Mouse (Mus musculus): ENCODE measurements around the gene 2410004P03Rik. TPM values are rescaled to one million over a fixed set of nuclear protein-coding genes. Genes with fewer than 3 reads are reported as not detected.

2410004P03Rik gene
- polyA plus RNA-seq, 1 experiment: 0.88 TPM

- TF ChIP-seq POLR2A (IDR thresholded peaks at IDR 0.05; ENCODE audit: extremely low read depth, insufficient read depth, low read length) (no peak), CTCF (IDR thresholded peaks at IDR 0.05; ENCODE audit: extremely low read depth, insufficient read depth, low read length) (no peak)
- Histone ChIP-seq H3K4me3 (ENCODE audit: insufficient read depth, low read length) (no peak overlapping the region; the same call in 1 of the 2 replicates), H3K4me1 (ENCODE audit: control insufficient read depth, insufficient read depth, low read length) (no peaks in the 10 kb centered on the region), H3K27ac (ENCODE audit: insufficient read depth, low read length) (no peak overlapping the region)
These were observed 10.9 kb downstream of the 2410004P03Rik start for GRCm38 (mm10) chr12:17000628-17001027.

- TF ChIP-seq POLR2A (IDR thresholded peaks at IDR 0.05; ENCODE audit: extremely low read depth, insufficient read depth, low read length): no peak; the same call in 1 of the 2 replicates
- TF ChIP-seq CTCF (IDR thresholded peaks at IDR 0.05; ENCODE audit: extremely low read depth, insufficient read depth, low read length): no peak
- H3K27ac ChIP-seq (ENCODE audit: insufficient read depth, low read length): no peak within 1 kb of the TSS
- H3K4me3 ChIP-seq (ENCODE audit: insufficient read depth, low read length): peak within 1 kb of the TSS; percentile 46
- H3K4me1 ChIP-seq (ENCODE audit: control insufficient read depth, insufficient read depth, low read length): no peaks in the 10 kb centered on the region
These were observed 11.6 kb downstream of the 2410004P03Rik start, which contains the start of gene Pqlc3 for GRCm38 (mm10) chr12:16999739-17000497. Gene Pqlc3 (minus strand): TSS chr12:17000408.

- TF ChIP-seq POLR2A (IDR thresholded peaks at IDR 0.05; ENCODE audit: extremely low read depth, insufficient read depth, low read length) (no peak), CTCF (IDR thresholded peaks at IDR 0.05; ENCODE audit: extremely low read depth, insufficient read depth, low read length) (no peak)
- Histone ChIP-seq H3K27ac (ENCODE audit: insufficient read depth, low read length) (no peak overlapping the region), H3K4me1 (ENCODE audit: control insufficient read depth, insufficient read depth, low read length) (no peaks in the 10 kb centered on the region), H3K4me3 (ENCODE audit: insufficient read depth, low read length) (peak overlapping the region; percentile 46)
These were observed 12.4 kb downstream of the 2410004P03Rik start for GRCm38 (mm10) chr12:16999146-16999545.

- Histone ChIP-seq H3K27ac (ENCODE audit: insufficient read depth, low read length) (no peak overlapping the region), H3K4me3 (ENCODE audit: insufficient read depth, low read length) (no peak overlapping the region), H3K4me1 (ENCODE audit: control insufficient read depth, insufficient read depth, low read length) (no peaks in the 10 kb centered on the region)
- TF ChIP-seq CTCF (IDR thresholded peaks at IDR 0.05; ENCODE audit: extremely low read depth, insufficient read depth, low read length): no peak
- no peak for TF ChIP-seq POLR2A (IDR thresholded peaks at IDR 0.05; ENCODE audit: extremely low read depth, insufficient read depth, low read length)
These were observed 14.6 kb downstream of the 2410004P03Rik start for GRCm38 (mm10) chr12:16996886-16997462.

DNA sequence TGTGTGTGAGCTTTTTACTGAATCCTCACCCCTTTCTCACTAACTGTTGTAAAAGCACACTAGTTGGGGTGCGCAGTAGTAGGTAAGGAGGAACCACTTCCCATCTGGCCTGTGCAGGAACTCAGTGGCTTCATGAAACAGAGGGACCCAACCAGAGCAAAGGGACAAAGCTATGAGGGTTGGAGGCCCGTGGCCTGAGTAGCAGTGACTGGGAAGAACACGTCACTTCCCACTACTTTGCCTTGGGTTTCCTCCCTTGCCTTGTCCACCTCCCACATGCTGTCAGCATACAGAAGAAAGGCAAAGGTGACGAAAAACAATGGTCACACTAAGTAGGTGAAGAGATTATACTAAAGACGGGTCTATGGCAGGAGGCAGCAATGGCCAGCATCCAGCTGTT is 15.2 kb downstream of the 2410004P03Rik start:
- TF ChIP-seq CTCF (IDR thresholded peaks at IDR 0.05; ENCODE audit: extremely low read depth, insufficient read depth, low read length): no peak
- TF ChIP-seq POLR2A (IDR thresholded peaks at IDR 0.05; ENCODE audit: extremely low read depth, insufficient read depth, low read length): no peak
- H3K4me3 ChIP-seq (ENCODE audit: insufficient read depth, low read length): no peak overlapping the region
- no peak overlapping the region for H3K27ac ChIP-seq (ENCODE audit: insufficient read depth, low read length)

GRCm38 (mm10) chr12:16994291-16994690 is 17.2 kb downstream of the 2410004P03Rik start:
- no peak for TF ChIP-seq CTCF (IDR thresholded peaks at IDR 0.05; ENCODE audit: extremely low read depth, insufficient read depth, low read length)
- TF ChIP-seq POLR2A (IDR thresholded peaks at IDR 0.05; ENCODE audit: extremely low read depth, insufficient read depth, low read length): no peak
- no peak overlapping the region for H3K4me3 ChIP-seq (ENCODE audit: insufficient read depth, low read length)
- H3K4me1 ChIP-seq (ENCODE audit: control insufficient read depth, insufficient read depth, low read length): no peaks in the 10 kb centered on the region
- H3K27ac ChIP-seq (ENCODE audit: insufficient read depth, low read length): no peak overlapping the region

More for the DNA sequence above, 15.2 kb downstream of the 2410004P03Rik start:
- H3K4me1 ChIP-seq (ENCODE audit: control insufficient read depth, insufficient read depth, low read length): no peaks in the 10 kb centered on the region

DNA sequence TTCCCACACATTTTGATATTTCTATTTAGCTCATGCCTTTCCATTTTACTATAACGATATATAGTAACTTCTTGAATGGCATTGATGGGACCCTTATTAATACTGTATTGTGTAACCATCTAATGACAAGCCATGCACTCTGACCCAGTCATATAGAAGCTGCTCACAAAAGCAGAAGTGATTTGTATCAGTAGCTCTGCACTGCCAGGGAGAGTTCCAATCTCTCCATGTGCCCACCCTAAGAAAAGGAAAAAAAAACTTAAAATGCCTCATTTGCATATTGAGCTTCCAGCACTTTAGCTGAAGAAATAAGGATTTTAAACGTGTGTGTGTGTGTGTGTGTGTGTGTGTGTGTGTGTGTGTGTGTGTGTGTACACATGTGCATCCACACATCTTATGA is 19.2 kb downstream of the 2410004P03Rik start:
- TF ChIP-seq CTCF (IDR thresholded peaks at IDR 0.05; ENCODE audit: extremely low read depth, insufficient read depth, low read length) (no peak), POLR2A (IDR thresholded peaks at IDR 0.05; ENCODE audit: extremely low read depth, insufficient read depth, low read length) (no peak)
- no peaks in the 10 kb centered on the region for H3K4me1 ChIP-seq (ENCODE audit: control insufficient read depth, insufficient read depth, low read length)
- H3K4me3 ChIP-seq (ENCODE audit: insufficient read depth, low read length): no peak overlapping the region
- no peak overlapping the region for H3K27ac ChIP-seq (ENCODE audit: insufficient read depth, low read length)

DNA sequence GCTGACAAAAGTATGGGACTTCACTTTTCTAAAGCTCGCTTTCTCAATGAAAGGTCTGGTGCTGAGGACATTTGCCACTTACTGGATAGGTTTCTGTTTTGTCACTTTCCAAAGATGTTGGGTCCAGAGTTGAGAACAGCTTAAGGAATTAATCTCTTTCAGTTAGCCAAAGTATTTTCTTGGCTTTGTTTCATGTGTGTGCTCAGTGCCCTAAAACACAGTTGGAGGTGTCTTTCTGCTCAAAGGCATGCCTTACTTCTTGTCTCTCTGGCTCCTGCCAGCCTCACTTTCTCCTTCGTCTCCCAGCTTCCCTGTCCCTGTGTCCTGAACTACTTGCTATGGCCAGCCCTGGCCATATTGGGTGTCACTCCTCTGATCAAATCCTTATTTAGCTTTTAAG is 20.2 kb downstream of the 2410004P03Rik start:
- TF ChIP-seq CTCF (IDR thresholded peaks at IDR 0.05; ENCODE audit: extremely low read depth, insufficient read depth, low read length): no peak
- TF ChIP-seq POLR2A (IDR thresholded peaks at IDR 0.05; ENCODE audit: extremely low read depth, insufficient read depth, low read length): no peak
- Histone ChIP-seq H3K4me1 (ENCODE audit: control insufficient read depth, insufficient read depth, low read length) (no peaks in the 10 kb centered on the region), H3K27ac (ENCODE audit: insufficient read depth, low read length) (no peak overlapping the region), H3K4me3 (ENCODE audit: insufficient read depth, low read length) (no peak overlapping the region)

- no peaks in the 10 kb centered on the region for H3K4me1 ChIP-seq (ENCODE audit: control insufficient read depth, insufficient read depth, low read length)
- H3K27ac ChIP-seq (ENCODE audit: insufficient read depth, low read length): no peak overlapping the region
- no peak overlapping the region for H3K4me3 ChIP-seq (ENCODE audit: insufficient read depth, low read length)
- TF ChIP-seq CTCF (IDR thresholded peaks at IDR 0.05; ENCODE audit: extremely low read depth, insufficient read depth, low read length): no peak
- no peak for TF ChIP-seq POLR2A (IDR thresholded peaks at IDR 0.05; ENCODE audit: extremely low read depth, insufficient read depth, low read length)
These were observed 25.7 kb downstream of the 2410004P03Rik start for GRCm38 (mm10) chr12:16985778-16986177.

GRCm38 (mm10) chr12:16977120-16977519 is 34.4 kb downstream of the 2410004P03Rik start:
- TF ChIP-seq POLR2A (IDR thresholded peaks at IDR 0.05; ENCODE audit: extremely low read depth, insufficient read depth, low read length) (no peak), CTCF (IDR thresholded peaks at IDR 0.05; ENCODE audit: extremely low read depth, insufficient read depth, low read length) (no peak)
- H3K4me1 ChIP-seq (ENCODE audit: control insufficient read depth, insufficient read depth, low read length): no peaks in the 10 kb centered on the region
- H3K4me3 ChIP-seq (ENCODE audit: insufficient read depth, low read length): no peak overlapping the region
- no peak overlapping the region for H3K27ac ChIP-seq (ENCODE audit: insufficient read depth, low read length)

Data from cortical plate, adult 2 months (tissue).